Mouse (Mus musculus) NIH3T3 (cell line): ENCODE data around the gene 1700025G04Rik.

Experiments
- DNase-seq: peaks from one replicate; pipeline ENCODE4 v3.0.0-alpha.2; 2012; ENCODE audit warnings: low read depth

Gene 1700025G04Rik

GRCm38 (mm10) chr1:152032144-152032543 is 57.8 kb downstream of the 1700025G04Rik start:
- DNase-seq, result no peak

GRCm38 (mm10) chr1:152030546-152030945 is 59.4 kb downstream of the 1700025G04Rik start:
- no peak for DNase-seq

- DNase-seq, result no peak
These were observed 61.2 kb downstream of the 1700025G04Rik start for GRCm38 (mm10) chr1:152028718-152029117.

GRCm38 (mm10) chr1:152026762-152027161 is 63.2 kb downstream of the 1700025G04Rik start:
- no peak for DNase-seq

- DNase-seq, result no peak
These were observed 64.6 kb downstream of the 1700025G04Rik start for GRCm38 (mm10) chr1:152025308-152025707.

GRCm38 (mm10) chr1:152024019-152024787 is 65.7 kb downstream of the 1700025G04Rik start:
- DNase-seq, result peak; percentile 28

- no peak for DNase-seq
These were observed 69.1 kb downstream of the 1700025G04Rik start for GRCm38 (mm10) chr1:152020812-152021211.

GRCm38 (mm10) chr1:152020070-152020469 is 69.9 kb downstream of the 1700025G04Rik start:
- DNase-seq, result no peak

GRCm38 (mm10) chr1:152019196-152019595 is 70.7 kb downstream of the 1700025G04Rik start:
- DNase-seq, result no peak

- no peak for DNase-seq
These were observed 71.6 kb downstream of the 1700025G04Rik start for GRCm38 (mm10) chr1:152018322-152018721.

- no peak for DNase-seq
These were observed 73.3 kb downstream of the 1700025G04Rik start for GRCm38 (mm10) chr1:152016663-152017062.

GRCm38 (mm10) chr1:152015555-152016125 is 74.3 kb downstream of the 1700025G04Rik start:
- DNase-seq, result no peak

- DNase-seq, result no peak
These were observed 78.2 kb downstream of the 1700025G04Rik start for GRCm38 (mm10) chr1:152011741-152012140.

GRCm38 (mm10) chr1:152010251-152010980 is 79.5 kb downstream of the 1700025G04Rik start:
- no peak for DNase-seq

- no peak for DNase-seq
These were observed 81.4 kb downstream of the 1700025G04Rik start for GRCm38 (mm10) chr1:152008473-152008991.

- no peak for DNase-seq
These were observed 83.4 kb downstream of the 1700025G04Rik start for GRCm38 (mm10) chr1:152006529-152006928.

- DNase-seq, result no peak
These were observed 85.4 kb downstream of the 1700025G04Rik start for GRCm38 (mm10) chr1:152004509-152004908.

GRCm38 (mm10) chr1:152000461-152000860 is 89.5 kb downstream of the 1700025G04Rik start:
- peak; percentile 28 for DNase-seq

GRCm38 (mm10) chr1:151999424-151999842 is 90.5 kb downstream of the 1700025G04Rik start:
- DNase-seq, result peak; percentile 58

- DNase-seq, result no peak
These were observed 91.2 kb downstream of the 1700025G04Rik start for GRCm38 (mm10) chr1:151998721-151999206.

GRCm38 (mm10) chr1:151997591-151997990 is 92.3 kb downstream of the 1700025G04Rik start:
- DNase-seq, result no peak

GRCm38 (mm10) chr1:151995948-151996697 is 93.8 kb downstream of the 1700025G04Rik start:
- DNase-seq, result peak; percentile 42
